Mouse (Mus musculus): ENCODE measurements around the gene Dyrk1a.

DNA sequence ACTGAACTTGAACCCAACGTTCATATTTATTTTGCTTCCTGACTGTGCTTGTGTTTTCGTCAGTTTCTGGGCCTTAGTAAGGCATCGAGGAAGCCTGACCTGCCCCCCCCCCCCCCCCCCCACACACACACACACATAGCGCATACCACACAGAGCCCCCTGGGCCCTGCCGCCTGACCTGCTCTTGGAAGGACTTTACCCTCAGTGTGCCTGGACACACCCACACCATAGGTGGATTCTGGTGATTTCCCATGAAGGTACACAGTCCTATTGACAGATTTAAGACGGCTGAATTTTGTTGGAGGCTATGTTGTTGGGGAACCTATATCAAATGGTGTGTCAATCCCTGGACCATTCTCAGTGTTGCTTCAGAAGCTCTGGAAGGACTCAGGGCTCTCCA, 63.2 kb downstream of the Dyrk1a start:
- TF ChIP-seq USF1 (IDR thresholded peaks at IDR 0.05; ENCODE audit: low read depth): no peak
- no peak for TF ChIP-seq SRF (IDR thresholded peaks at IDR 0.05; ENCODE audit: control insufficient read depth, insufficient read length, low read depth)
- no peak for TF ChIP-seq E2F4 (IDR thresholded peaks at IDR 0.05; ENCODE audit: insufficient read depth)
- TF ChIP-seq POLR2A (IDR thresholded peaks at IDR 0.05; ENCODE audit: insufficient read length, low read depth): no peak
- TF ChIP-seq TCF12 (IDR thresholded peaks at IDR 0.05; ENCODE audit: insufficient read depth, poor library complexity, severe bottlenecking): no peak
- no peak for TF ChIP-seq POLR2AphosphoS2 (IDR thresholded peaks at IDR 0.05; ENCODE audit: insufficient read length, low read depth)
- no peak for TF ChIP-seq MYOD1 (IDR thresholded peaks at IDR 0.05; ENCODE audit: control insufficient read depth in 1 of 3, insufficient read length in 2 of 3, low read depth in 2 of 3)
- no peak for TF ChIP-seq MAX (IDR thresholded peaks at IDR 0.05; ENCODE audit: low read depth)
- no peak for TF ChIP-seq TCF3 (IDR thresholded peaks at IDR 0.05; ENCODE audit: insufficient read length, low read depth)
